Mouse (Mus musculus): ENCODE data around the gene Erp29. TPM values are rescaled to one million over a fixed set of nuclear protein-coding genes. Genes with fewer than 3 reads are reported as not detected.

Gene Erp29
- polyA plus RNA-seq (2014; fragmentation: Illumina TruSeq; extraction: RNeasy Lipid Tissue Mini Kit (QIAGEN cat#74804)) = 10.5 TPM

GRCm38 (mm10) chr5:121452026-121452869 lies at the start of gene Erp29:
Erp29 (minus strand) TSS chr5:121452506.

GRCm38 (mm10) chr5:121451644-121452025 lies 671 bp downstream of the Erp29 start, which contains the start of gene Tmem116:
Tmem116 (plus strand) TSS chr5:121451893.

GRCm38 (mm10) chr5:121397187-121398145 lies 54.8 kb downstream of the Erp29 start, which contains the start of gene Naa25:
Naa25 (plus strand) TSS chr5:121397936.

GRCm38 (mm10) chr5:121385461-121386119 lies 66.7 kb downstream of the Erp29 start, which contains the start of gene Trafd1:
Trafd1 (minus strand) TSS chr5:121385632.

Other genes starting within 250 kb of the Erp29 start
- gene Rpl6, start 248.0 kb downstream of the Erp29 start, polyA plus RNA-seq (2014; fragmentation: Illumina TruSeq; extraction: RNeasy Lipid Tissue Mini Kit (QIAGEN cat#74804)) = 311 TPM
- 3.1 TPM for gene Hectd4, start 232.3 kb downstream of the Erp29 start, polyA plus RNA-seq (2014; fragmentation: Illumina TruSeq; extraction: RNeasy Lipid Tissue Mini Kit (QIAGEN cat#74804))
- 12.7 TPM for gene Trafd1, start 66.9 kb downstream of the Erp29 start, polyA plus RNA-seq (2014; fragmentation: Illumina TruSeq; extraction: RNeasy Lipid Tissue Mini Kit (QIAGEN cat#74804))
- 46.7 TPM for gene Naa25, start 54.6 kb downstream of the Erp29 start, polyA plus RNA-seq (2014; fragmentation: Illumina TruSeq; extraction: RNeasy Lipid Tissue Mini Kit (QIAGEN cat#74804))
- gene Tmem116, start 613 bp downstream of the Erp29 start, polyA plus RNA-seq (2014; fragmentation: Illumina TruSeq; extraction: RNeasy Lipid Tissue Mini Kit (QIAGEN cat#74804)) = not detected
- gene Adam1b, start 50.9 kb upstream of the Erp29 start, polyA plus RNA-seq (2014; fragmentation: Illumina TruSeq; extraction: RNeasy Lipid Tissue Mini Kit (QIAGEN cat#74804)) = not detected
- 2.5 TPM for gene Adam1a, start 93.0 kb upstream of the Erp29 start, polyA plus RNA-seq (2014; fragmentation: Illumina TruSeq; extraction: RNeasy Lipid Tissue Mini Kit (QIAGEN cat#74804))
- not detected for gene Gm42878, start 93.0 kb upstream of the Erp29 start, polyA plus RNA-seq (2014; fragmentation: Illumina TruSeq; extraction: RNeasy Lipid Tissue Mini Kit (QIAGEN cat#74804))
- gene Mapkapk5, start 93.4 kb upstream of the Erp29 start, polyA plus RNA-seq (2014; fragmentation: Illumina TruSeq; extraction: RNeasy Lipid Tissue Mini Kit (QIAGEN cat#74804)) = 36.1 TPM
- gene Aldh2, start 141.3 kb upstream of the Erp29 start, polyA plus RNA-seq (2014; fragmentation: Illumina TruSeq; extraction: RNeasy Lipid Tissue Mini Kit (QIAGEN cat#74804)) = 4.9 TPM
- 3.5 TPM for gene Acad12, start 166.4 kb upstream of the Erp29 start, polyA plus RNA-seq (2014; fragmentation: Illumina TruSeq; extraction: RNeasy Lipid Tissue Mini Kit (QIAGEN cat#74804))
- 0.88 TPM for gene Acad10, start 208.0 kb upstream of the Erp29 start, polyA plus RNA-seq (2014; fragmentation: Illumina TruSeq; extraction: RNeasy Lipid Tissue Mini Kit (QIAGEN cat#74804))
- 29.4 TPM for gene Brap, start 208.1 kb upstream of the Erp29 start, polyA plus RNA-seq (2014; fragmentation: Illumina TruSeq; extraction: RNeasy Lipid Tissue Mini Kit (QIAGEN cat#74804))

All from ovary, adult 10 weeks (tissue).